Mouse (Mus musculus) c-Kit-positive CD71-positive TER-119-negative erythroid progenitor cells, embryonic 14.5 days (primary cell): ENCODE results near the gene Wnt3a.

Experiments used
- DNase-seq: peaks from one replicate; pipeline ENCODE4 v3.0.0-alpha.2; 2013; ENCODE audit warnings: low read depth

Wnt3a gene

DNA sequence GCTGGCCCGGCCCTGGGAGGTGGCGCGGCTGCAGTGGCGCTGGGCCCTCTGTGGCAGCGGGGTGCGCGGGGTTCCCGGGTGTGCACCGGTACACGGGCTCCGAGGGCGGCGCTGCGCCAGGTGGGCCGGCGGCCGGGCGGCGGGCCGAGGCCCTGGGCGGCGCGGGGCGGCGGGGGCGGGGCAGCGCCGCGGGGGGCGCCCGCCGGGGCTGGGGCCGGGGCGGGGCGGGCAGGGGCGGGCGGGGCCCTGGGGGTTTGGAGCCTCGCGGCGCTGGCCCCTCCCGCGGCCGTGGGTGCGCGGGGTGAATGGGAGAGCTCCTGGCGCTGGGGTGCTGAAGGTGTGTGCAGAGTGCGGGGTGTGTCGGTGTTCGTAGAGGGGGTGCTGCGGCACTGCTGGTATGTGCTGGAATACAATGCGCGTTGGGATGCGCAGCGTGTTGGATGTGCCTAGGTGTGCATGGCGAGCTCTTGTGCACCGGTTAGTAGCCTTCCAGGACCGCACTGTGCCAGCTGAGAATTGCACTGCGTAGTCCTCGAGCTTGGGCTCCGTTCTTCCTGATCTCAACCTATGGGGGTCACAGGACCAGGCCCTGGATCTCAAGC lies at the start of gene Wnt3a:
Gene Wnt3a, minus strand, starts transcription at position 51 of the 602 bp plus-strand sequence.
- no peak for DNase-seq

DNA sequence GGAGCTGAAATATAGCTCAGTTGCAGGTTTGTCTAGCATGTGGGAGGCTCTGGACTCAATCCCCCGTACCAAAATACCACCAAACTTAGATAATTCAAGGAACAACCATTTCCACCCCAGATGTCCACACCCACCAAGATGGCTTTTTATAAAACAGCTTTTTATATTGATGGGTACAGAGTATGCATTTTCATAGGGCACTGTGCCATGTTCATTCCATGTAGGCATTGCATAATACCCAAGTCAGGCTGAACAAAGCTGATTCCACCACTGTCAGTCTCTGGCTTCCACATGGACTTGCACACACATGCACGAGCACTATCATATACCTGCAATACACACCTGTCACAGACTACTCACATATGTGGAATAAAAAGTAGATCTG lies 48.2 kb upstream of the Wnt3a start:
- DNase-seq = no peak

DNA sequence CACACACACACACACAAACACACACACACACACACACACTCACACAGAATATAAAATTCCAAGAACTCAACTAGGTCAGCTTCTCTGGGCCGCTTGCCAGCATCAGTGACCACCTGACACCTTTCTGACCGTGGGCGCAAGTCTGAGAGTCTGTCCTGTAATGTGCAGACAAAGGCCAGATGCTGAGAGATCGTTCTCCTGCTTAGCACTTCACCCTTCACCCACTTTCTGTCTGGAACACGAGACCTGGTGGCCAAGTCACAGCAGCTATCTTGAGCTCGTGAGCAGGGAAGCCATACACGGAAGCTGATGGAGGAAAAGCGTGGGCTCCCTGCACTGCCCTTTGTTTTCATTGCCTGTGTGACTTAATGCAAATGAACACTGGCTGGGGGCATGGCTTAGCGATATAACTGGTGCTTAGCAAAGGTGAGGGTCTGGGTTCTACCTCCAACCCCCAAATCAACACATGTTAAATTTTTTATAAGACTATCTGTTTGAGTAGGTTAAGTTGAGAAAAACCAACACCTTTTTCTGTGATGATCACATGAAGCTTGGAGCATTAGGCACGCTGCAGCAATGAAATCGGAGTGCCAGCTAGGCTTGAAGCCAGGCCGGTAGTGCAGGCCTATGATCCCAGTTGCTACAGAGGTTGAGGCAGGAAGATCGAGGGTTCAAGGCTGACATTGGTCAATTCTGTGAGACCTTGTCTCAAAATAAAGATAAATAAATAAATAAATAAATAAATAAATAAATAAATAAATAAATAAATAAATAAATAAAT lies 47.6 kb upstream of the Wnt3a start:
- no peak for DNase-seq

DNA sequence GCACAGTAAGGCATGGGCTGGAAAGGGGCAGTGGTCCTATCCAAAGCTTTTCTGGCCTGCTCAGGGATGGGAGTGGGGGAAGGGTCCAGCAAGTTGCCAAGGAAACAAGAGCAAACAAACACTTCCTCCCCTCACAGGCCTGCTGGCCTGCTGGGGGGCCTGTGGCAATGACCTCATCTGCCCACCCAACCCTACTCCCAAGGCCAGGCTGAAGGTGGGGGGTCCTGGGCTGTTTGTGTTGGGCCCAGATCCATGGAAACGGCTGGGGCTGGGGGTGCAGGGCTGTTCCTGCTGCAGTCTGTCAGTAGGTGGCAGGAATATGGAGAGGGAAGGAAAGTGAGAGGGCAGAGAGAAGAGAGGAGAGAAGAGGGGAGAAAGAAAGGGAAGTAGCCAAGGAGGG lies 45.8 kb upstream of the Wnt3a start:
- no peak for DNase-seq

DNA sequence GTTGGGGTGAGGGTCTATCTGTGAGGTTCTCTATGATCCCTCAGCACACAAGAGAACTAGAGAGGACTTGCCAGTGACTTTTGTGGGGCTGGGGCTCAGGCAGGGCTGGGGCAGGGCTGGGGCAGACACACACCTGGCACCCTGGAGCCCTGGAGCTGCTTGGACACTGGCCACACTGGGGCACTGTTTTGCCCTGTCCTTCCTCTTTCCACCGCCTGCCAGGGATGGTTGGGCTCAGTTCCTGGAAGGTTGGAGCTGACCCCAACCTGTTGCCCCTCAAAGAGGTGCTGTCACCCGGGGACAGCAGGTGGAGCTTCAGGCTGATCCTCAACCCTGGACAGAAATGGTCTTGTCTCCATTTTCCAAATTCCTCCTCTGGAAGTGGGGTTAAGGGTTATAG lies 45.4 kb upstream of the Wnt3a start:
- no peak for DNase-seq

DNA sequence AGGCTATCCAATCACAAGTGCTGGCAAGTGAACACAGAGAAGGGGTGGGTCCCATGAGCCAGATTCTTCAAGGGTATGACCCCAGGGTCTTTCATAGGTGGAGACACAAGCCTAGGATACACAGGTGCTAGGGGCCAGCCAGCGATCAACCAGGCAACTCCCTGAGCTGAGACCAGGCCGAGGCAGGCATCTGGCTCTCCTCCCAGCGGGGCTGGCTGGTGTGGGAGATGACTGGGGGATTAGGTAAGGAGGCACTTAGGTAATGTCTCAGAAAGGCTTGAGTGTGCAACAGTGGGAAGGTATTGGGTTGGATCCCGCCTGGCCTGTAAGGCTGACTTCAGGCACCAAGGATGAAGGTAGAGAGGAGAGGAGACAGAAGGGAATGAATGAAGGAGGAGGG lies 44.6 kb upstream of the Wnt3a start:
- no peak for DNase-seq

DNA sequence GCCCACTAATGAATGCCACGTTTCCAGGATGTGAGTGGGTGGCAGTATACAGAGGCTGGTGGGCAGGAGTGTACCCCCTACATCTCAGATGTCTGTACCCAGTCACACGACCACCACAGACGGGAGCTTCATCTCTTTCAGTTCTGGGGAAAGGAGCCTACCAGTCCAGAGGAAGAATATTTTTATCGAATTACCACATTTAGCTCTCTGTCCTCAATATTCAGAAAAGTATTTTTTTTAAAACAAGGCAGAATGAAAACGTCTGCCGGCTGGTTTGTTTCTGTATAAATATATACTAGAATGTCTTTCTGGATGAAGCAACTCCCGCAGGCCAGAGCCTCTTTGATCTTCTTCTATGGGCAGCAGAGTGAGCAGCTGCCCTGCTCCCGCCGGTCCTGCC lies 42.4 kb upstream of the Wnt3a start:
- DNase-seq = no peak

DNA sequence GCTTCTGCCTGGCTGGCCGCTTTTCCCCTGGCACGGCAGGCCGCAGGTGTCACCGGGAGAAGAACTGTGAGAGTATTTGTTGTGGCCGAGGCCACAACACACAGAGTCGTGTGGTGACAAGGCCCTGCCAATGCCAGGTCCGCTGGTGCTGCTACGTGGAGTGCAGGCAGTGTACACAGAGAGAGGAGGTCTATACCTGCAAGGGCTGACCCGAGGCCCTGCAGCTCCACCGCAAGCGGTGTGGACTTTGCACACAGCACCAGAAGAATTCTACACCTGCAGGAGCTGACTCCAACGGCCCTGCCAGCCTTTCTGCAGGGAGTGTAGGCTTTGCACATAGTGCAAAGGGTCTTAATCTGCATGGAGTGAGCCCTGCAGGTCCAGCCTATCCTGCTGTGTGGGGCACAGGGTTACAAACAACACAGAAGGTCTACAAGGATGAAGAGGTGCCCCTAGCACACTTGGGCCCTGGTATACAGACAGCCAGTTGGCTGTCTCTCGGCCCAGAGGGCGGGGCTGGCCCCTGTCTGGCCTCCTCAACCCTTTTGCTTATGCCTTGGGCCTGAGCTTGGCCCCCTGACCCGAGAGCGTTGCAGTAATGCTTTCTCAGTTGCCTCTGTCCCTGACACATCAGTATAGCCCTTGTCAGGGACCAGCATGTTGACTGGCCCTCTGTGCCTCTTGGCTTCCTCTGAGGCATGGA lies 40.8 kb upstream of the Wnt3a start:
- no peak for DNase-seq

DNA sequence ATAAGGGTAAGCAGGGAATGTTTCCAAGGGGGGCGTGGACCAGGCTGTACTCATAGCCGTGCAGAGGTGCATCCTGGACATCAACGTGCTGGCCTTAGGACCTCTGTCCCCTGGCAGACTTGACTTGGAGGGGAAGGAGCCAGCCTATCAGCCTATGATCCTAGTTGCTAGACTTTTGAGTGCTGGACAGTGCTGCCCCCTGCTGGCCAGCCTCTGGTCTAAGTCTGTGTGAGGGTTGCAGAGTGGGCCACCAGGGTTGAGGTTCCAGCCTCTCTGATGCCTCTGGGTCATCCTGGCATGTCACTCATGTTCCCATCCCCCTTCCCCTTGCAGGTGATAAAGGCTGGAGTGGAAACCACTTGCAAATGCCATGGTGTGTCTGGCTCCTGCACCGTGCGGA lies 40.0 kb upstream of the Wnt3a start:
- peak; percentile 36 for DNase-seq

DNA sequence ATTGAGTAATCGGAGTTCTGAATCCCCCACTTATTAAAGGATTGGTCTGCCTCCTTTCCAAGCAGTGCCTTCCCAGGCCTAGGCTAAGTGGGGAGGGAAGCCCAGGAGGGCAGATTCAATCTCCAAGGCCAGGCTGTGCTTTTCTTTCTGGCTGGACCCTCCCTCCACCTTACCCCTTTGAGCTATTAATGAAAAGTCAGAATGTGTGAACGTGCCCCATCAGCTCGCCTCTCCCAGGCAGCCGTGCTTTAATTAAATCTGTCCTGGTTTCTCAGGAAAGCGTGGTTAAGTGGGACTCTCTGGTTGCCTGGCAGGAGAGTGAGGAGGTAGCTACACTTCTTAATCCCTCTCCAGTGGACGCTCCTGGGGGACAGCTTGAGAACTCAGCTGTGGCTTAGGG lies 39.1 kb upstream of the Wnt3a start:
- DNase-seq = no peak

DNA sequence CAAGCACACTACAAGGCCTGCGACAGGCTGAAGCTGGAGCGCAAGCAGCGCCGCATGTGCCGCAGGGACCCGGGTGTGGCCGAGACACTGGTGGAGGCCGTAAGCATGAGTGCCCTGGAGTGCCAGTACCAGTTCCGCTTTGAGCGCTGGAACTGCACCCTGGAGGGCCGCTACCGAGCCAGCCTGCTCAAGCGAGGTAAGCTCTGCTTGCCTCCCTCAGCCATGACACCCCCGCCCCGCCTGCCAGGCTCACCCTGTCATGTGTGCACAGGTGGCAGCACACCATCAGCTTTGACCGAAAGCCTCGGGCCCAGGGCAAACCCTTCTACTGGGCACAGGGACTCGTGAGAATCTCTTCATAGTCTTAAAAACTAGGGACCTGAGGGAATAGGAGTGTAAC lies 37.1 kb upstream of the Wnt3a start:
- no peak for DNase-seq

DNA sequence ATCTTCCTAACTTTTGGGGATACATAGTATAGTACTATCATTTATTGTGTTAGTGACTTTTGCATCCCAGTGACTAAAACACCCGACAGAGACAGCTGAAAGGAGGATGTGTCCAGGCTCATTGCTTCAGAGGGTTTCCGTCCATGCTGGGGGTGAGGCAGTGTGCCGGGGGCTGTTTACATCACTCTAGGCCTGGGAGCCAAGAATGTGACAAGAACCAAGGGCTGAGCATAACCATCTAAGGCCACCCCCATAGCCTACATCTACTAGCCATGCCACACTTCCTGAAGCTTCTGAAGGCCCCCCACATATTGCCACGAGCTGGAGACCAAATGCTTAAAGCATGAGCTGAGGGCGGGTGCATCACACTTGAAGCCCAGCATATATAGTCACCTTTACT lies 34.2 kb upstream of the Wnt3a start:
- no peak for DNase-seq

DNA sequence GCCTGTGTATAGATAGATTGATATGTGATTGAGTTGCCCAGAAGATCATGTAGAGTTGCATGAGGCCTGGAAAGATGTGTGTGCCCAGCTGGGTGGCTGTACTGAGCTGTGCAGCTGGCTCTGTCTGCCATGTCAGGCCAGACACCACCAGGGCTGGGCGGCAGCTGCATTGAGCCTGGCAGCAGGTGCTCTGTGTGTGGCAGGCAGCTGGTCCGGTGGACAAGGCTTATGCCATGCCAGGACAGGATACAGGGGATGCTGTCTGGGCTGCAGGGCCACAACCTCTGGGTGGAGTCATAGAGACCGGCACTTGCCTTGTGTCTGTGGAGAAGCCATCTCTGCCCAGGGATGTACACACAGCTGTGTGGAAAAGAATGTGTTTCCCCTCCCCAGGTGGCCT lies 32.4 kb upstream of the Wnt3a start:
- DNase-seq = no peak

DNA sequence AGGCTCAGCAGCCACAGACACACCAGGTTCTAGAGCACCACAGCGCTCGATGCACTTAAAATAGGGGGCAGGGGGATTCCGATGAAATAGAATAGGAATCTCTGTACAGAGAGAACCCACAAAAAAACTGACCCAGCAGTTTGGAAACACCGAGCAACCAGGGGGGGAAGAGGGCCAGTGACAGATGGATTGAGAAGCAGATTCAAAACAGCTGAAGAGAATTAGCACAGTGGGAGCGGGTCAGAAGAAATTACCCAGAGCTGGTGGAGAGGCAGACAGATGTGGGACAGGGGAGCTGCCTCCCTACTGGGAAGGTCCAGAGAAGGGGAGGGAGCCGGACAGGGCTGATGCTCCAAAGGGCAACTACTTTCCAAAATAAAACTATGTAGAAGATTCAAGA lies 26.0 kb upstream of the Wnt3a start:
- DNase-seq = no peak

DNA sequence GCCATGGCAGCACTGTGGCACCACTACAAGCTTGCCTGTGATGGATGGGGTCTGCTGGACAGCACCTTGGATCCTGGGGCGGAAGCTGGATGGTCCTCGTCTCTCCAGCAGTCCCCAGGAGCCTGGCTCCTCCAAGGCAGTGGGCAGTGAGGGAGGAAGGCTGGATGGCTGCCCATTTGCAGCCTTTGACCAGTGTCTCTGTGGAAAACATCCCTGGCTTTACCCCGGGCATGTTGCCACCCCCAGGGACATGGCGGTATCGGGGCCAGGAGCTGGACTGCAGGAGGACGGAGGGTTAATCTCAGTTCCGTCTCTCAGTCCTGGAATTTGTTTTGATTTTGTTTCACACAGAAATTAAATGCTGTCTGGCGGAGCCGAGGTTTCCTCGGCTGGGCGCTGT lies 23.4 kb upstream of the Wnt3a start:
- no peak for DNase-seq

DNA sequence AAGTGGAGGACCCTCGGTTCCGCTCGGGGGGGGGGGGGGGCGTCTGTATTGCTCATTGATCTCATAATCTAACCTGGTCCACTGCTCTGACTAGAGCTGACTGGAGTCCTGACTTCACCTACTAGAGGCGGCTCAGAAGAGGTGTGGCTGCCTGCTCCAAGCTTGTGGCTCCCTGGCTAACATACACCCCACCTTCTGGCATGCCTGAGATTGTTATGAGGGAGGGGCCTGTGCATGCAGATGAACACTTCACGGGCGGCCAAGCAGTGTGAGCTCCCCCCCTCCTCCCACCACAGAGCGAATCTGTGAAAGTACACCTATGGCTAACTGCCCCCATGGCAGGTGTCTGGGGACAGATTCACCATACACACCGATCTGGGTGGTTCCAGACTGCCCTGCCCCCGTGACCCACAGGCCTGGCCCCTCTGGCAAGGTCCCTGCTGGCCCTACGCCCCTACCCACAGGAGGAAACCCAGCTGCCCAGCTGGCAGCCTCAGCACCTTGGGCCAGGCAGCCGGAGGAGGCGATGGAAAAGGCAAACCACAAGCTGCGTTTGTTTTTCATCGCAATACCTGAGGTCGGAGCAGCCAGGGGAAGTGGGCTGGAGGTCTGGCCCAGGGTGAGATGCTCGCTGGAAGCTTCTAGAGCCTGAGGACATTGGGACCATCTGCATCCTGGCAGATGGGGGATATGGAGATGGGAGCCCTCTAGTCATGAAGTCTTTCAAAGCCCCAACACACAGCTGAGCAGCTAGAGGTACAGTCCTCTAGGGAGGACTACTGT lies 22.7 kb upstream of the Wnt3a start:
- no peak for DNase-seq

DNA sequence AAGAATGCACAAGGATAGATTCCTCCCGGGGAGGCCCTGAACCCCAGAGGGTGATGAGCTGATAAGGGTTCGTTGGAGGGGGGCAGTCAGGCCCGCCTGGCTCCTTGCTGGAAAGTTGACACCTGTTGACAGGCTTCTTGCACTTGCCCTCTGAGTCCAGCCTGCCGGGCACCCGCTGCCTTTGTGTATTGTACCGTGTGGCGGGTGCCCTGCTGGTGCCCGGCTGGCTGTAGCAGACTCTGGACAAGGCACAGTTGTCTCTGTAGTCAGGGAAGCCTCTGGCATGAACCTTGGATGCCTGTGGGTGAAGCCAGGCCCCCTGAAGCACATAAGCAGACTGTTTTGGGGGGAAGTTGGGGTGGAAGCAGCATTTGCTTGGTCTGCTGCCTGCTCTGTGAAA lies 21.9 kb upstream of the Wnt3a start:
- DNase-seq = no peak

DNA sequence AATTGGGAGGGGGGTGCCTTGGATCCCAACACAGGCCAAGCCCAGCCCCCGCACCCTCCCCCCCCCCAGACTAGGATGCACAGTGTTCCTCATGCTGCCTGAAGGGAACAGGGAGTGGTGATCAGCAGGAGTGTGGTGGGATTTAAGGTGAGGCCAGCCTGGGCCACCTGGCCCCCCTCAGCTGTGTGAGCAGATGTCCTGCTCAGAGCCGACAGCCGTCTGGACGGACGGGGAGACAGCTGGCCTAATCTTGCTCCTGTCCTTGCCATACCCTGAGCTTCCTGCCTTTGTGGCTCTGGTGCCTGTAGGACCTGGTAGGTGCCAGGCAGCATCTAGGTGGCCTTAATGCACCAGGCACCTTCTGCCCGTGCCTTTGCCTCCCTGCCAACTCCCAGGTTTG lies 21.5 kb upstream of the Wnt3a start:
- no peak for DNase-seq

DNA sequence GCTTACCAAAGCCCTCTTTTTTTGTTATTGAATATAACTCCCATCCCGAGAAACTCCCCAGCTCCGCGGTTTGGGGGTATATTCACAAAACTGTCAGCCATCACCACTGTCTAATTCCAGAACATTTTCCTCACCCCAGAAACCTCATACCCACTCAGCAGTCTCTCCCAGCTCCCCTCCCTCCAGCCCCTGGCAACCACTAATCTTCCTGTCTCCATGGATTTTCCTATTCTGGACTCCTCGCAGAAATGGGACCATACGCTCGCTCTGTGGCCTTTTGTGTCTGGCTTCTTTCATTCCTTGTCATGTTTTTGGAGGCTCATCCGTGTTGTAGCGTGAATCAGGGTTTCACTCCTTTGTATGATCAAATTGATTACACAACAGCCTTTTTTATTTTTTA lies 19.4 kb upstream of the Wnt3a start:
- DNase-seq = no peak

DNA sequence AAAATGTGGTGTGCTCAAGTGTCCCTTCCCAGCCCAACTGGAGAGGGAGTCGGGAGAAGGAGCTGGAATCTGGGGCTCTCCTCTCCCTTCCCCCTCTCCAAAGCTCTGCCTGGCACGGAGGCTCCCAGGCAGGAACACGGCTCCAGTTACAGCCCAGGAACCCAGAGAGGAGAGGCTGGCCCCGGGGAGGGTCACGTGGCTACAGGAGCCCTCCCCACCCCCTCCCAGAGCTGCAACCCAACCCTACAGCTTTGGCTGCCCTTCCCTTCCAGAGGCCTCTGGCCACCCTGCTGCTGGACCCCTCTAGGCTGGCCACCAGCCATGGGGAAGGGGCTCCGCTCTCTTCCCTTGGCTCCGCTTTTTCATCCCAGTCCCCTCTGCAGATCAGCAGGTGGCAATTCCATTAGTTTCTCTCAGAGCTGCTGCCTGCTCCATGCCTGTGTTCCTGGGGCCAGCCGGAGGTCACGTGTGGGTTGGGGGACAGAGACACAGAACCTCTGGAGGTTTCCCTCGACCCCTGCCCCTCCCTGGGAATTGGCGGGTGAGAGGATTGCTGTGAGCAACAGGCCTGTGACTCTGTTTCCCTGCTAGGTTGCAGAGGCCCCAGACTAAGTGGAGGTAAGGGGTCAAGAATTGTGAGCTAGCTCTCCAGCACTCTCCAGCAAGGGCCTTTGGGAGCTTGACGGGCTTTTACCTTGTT lies 18.7 kb upstream of the Wnt3a start:
- DNase-seq = no peak

DNA sequence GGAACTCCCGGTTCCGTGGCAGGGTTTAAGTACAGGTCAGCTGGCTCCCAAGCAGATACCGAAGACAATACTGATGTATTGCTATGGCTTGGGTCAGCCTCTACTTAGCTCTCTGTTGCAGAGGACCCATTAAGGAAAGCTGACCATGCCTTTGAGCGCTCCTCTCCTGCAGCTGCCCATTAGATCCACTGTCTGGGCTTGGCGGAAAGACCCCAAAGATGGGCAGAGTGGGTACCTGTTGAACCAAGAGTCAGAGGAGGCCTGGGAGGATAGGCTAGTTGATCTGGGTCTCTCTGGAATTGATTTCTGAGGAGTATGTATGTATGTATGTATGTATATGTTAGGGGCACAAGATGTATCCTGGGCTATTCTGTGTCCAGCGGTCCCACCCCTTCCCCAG lies 18.1 kb upstream of the Wnt3a start:
- DNase-seq = no peak

DNA sequence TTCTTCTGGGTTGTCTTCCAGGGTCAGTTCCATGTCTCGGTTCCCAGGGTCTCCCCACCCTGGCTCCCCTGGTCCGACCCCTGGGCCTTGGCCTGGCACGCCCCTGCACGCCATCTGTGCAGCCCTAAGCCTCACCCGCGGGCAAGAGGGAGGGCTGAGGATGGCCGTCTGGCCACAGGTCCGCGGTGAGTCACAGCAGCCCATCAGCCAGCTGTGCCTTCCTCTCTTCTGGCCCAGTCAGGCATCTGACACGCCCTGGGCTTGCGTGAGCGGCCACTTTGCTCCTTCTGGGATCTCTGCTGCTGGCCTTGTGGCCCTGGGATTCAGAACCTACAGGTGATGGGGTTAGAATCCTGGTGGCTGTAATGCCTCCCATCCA lies 17.6 kb upstream of the Wnt3a start:
- no peak for DNase-seq
